Mouse (Mus musculus): Measurements from ENCODE around the gene Mrpl17. TPM values are rescaled to one million over a fixed set of nuclear protein-coding genes. Genes with fewer than 3 reads are reported as not detected.

Gene Mrpl17
- total RNA-seq, 2 experiments from 2014 or later, result 108 to 110 TPM

Other genes with a start within 250 kb of the Mrpl17 start
- 100 to 1,000 TPM in 1 of 2 experiments, 10 to 100 TPM in 1; 99.0 to 102 TPM for gene Apbb1, start 229.4 kb downstream of the Mrpl17 start, total RNA-seq (2021)
- not detected for gene Hpx, start 211.0 kb downstream of the Mrpl17 start, total RNA-seq (2021)
- 10 to 100 TPM; 22.8 to 24.3 TPM for gene Trim3, start 177.5 kb downstream of the Mrpl17 start, total RNA-seq (2021)
- 10 to 100 TPM; 80.9 to 90.1 TPM for gene Timm10b, start 171.0 kb downstream of the Mrpl17 start, total RNA-seq (2021)
- gene Arfip2, start 170.7 kb downstream of the Mrpl17 start, total RNA-seq (2021), result 10 to 100 TPM; 16.4 to 17.1 TPM
- 1 to 10 TPM; 3.3 to 4.0 TPM for gene Gm45799, start 170.5 kb downstream of the Mrpl17 start, total RNA-seq (2021)
- gene Dnhd1, start 160.3 kb downstream of the Mrpl17 start, total RNA-seq (2021), result under 1 TPM; 0.65 to 0.73 TPM
- gene Ilk, start 74.5 kb downstream of the Mrpl17 start, total RNA-seq (2021), result 100 to 1,000 TPM in 1 of 2 experiments, 10 to 100 TPM in 1; 94.4 to 104 TPM
- gene Rrp8, start 73.7 kb downstream of the Mrpl17 start, total RNA-seq (2021), result 1 to 10 TPM; 9.5 TPM
- gene Taf10, start 66.7 kb downstream of the Mrpl17 start, total RNA-seq (2021), result 10 to 100 TPM; 90.1 to 90.3 TPM
- gene Tpp1, start 58.9 kb downstream of the Mrpl17 start, total RNA-seq (2021), result 10 to 100 TPM; 37.4 to 40.7 TPM
- gene Dchs1, start 23.4 kb downstream of the Mrpl17 start, total RNA-seq (2021), result 10 to 100 TPM in 1 of 2 experiments, 1 to 10 TPM in 1; 9.1 to 10.6 TPM
- 10 to 100 TPM; 11.8 to 12.2 TPM for gene Gm4070, start 142.9 kb upstream of the Mrpl17 start, total RNA-seq (2021)

Data from heart, postnatal 25 days (tissue).